Mouse (Mus musculus) kidney, embryonic 16.5 days (tissue): ENCODE results near the gene Wnt16. TPM values are rescaled to one million over a fixed set of nuclear protein-coding genes. Genes with fewer than 3 reads are reported as not detected.

Source experiments
- ATAC-seq: fragments of 200-750 bp; cut with Nextera tagmentation; 2 replicates; pipeline ENCODE4 v1.8.0; 2017; ENCODE audit warnings: moderate TSS enrichment; ENCODE audit not compliant: low FRiP score, low TSS enrichment
- H3K27ac ChIP-seq: fragments of 300-500 bp; sonication (generic); 2 replicates; pipeline ENCODE4 v1.5.1; 2014; ENCODE audit warnings: low read length
- H3K27me3 ChIP-seq: fragments of 300-500 bp; sonication (generic); 2 replicates; pipeline ENCODE4 v1.6.1; 2014; ENCODE audit warnings: low read length, control low read depth, mixed read lengths; ENCODE audit not compliant: insufficient read depth
- H3K36me3 ChIP-seq: fragments of 300-500 bp; sonication (generic); 2 replicates; pipeline ENCODE4 v1.6.1; 2014; ENCODE audit warnings: low read length, control low read depth, mixed read lengths; ENCODE audit not compliant: insufficient read depth
- H3K4me1 ChIP-seq: fragments of 300-500 bp; sonication (generic); 2 replicates; pipeline ENCODE4 v1.6.1; 2014; ENCODE audit warnings: low read length, control low read depth, mixed read lengths; ENCODE audit not compliant: insufficient read depth
- H3K4me2 ChIP-seq: fragments of 300-500 bp; sonication (generic); replicated peaks from 2 replicates; pipeline ENCODE4 v1.6.1; 2014; ENCODE audit warnings: low read depth, low read length
- H3K4me3 ChIP-seq: fragments of 300-500 bp; sonication (generic); 2 replicates; pipeline ENCODE4 v1.5.1; 2014; ENCODE audit warnings: mild to moderate bottlenecking, low read length
- H3K9ac ChIP-seq: fragments of 300-500 bp; sonication (generic); replicated peaks from 2 replicates; pipeline ENCODE4 v1.6.1; 2014; ENCODE audit warnings: low read length
- H3K9me3 ChIP-seq: fragments of 300-500 bp; sonication (generic); 2 replicates; pipeline ENCODE4 v1.6.1; 2016; ENCODE audit warnings: low read length, control low read depth
- WGBS: fragments of 180-500 bp; shearing (Covaris S2); extraction: QIAGEN DNeasy Blood & Tissue Kit; methylation state at CpG from one replicate; pipeline ENCODE4 v1.1.7; 2014; 5-methylcytosine and 5-hydroxymethylcytosine counted together
- polyA plus RNA-seq: library from polyadenylated mRNA; unstranded; fragments of >200 nt; fragmentation: Nextera tagmentation; extraction: Ambion mirVana; gene quantifications from 2 replicates; pipeline ENCODE4 v1.2.1, GENCODE M21; 2015

Wnt16 gene
- polyA plus RNA-seq, 1 experiment from 2014 or later = 0.87 TPM

DNA sequence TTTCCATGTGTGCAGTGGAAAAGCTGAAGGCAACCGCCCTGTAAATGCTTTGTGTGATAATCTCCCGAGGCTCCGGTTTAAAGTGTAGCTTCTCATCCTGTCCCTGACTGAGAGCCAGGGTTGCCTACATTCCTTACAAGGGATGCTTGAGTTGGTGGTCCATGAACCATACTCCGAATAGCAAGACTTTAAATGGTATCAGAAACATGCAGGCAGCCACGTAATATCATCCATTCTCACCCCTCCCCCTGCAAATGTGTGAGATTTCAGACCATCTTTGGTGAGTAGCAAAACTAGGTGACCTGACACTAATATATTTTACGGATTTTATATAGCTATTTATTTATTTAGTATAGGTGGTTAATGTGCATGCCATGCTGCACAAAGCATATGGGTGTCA is 9.0 kb downstream of the Wnt16 start:
- Histone ChIP-seq H3K36me3 (no peaks in the 10 kb centered on the region), H3K4me3 (no peak overlapping the region), H3K9me3 (no peaks in the 10 kb centered on the region), H3K4me2 (no peak overlapping the region), H3K4me1 (peaks cover 9% of the 10 kb centered on the region; the same call in 1 of the 2 replicates), H3K27ac (no peak overlapping the region), H3K27me3 (peaks cover 8% of the 10 kb centered on the region; the same call in 1 of the 2 replicates), H3K9ac (no peak overlapping the region)
- no peak for ATAC-seq
- WGBS = 64% methylated on average over 6 of the region's 6 CpGs

DNA sequence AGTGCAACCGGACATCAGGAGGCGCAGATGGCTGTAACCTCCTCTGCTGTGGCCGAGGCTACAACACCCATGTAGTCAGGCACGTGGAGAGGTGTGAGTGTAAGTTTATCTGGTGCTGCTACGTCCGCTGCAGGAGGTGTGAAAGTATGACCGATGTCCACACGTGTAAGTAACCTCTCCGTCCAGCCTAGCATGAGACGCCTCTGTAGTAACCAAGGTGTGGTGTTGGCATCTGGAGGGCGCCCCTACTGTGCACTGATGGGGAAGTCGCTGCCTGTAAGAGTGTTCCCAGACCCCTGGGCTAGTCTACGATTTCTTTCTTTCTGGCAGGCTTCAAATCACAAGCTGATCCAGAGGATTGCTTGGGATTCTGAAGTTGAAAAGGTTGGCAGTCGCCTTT is 10.0 kb downstream of the Wnt16 start:
- H3K36me3 ChIP-seq = no peaks in the 10 kb centered on the region
- H3K4me3 ChIP-seq = no peak overlapping the region
- no peak overlapping the region for H3K27ac ChIP-seq
- 50% methylated on average over 14 of the region's 14 CpGs for WGBS
- peaks cover 8% of the 10 kb centered on the region; the same call in 1 of the 2 replicates for H3K27me3 ChIP-seq
- no peak overlapping the region for H3K9ac ChIP-seq
- no peaks in the 10 kb centered on the region for H3K9me3 ChIP-seq
- peaks cover 9% of the 10 kb centered on the region; the same call in 1 of the 2 replicates for H3K4me1 ChIP-seq
- H3K4me2 ChIP-seq = peak overlapping the region; percentile 36
- ATAC-seq = peak; percentile 23; the same call in 1 of the 2 replicates

DNA sequence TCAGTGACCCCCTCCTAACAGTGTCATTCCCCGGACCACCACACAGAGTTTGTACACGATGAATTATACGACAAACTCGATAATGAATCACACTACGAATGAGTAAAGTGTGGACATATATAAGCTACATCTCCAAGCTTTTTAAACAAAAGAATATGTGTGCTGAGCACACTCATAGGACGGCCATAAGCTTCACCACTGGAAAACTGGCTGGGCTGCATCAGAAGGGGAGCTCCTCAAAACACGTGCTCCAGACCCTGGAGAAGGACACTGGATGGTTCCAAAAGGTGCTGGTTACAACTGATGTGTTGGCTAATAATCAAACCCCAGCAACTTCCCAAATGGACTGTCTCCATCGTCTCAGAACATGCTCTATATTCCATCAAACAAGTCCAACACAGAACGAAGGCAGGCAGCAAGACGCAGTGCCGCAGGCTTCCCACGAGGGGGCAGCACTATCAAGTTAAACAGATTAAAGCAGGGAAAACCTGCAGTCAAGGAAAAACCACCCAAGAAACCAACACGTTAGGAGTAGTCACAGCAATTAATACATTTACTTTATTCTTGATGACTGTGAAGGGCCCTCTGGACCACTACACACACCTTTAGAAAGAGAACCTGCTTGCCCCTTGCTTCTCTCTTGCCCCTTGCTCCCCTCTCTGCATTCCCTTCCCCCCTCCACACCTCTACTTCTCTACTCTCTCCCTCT is 37.5 kb downstream of the Wnt16 start:
- peaks cover 10% of the 10 kb centered on the region; the same call in 1 of the 2 replicates for H3K36me3 ChIP-seq
- ATAC-seq = no peak

DNA sequence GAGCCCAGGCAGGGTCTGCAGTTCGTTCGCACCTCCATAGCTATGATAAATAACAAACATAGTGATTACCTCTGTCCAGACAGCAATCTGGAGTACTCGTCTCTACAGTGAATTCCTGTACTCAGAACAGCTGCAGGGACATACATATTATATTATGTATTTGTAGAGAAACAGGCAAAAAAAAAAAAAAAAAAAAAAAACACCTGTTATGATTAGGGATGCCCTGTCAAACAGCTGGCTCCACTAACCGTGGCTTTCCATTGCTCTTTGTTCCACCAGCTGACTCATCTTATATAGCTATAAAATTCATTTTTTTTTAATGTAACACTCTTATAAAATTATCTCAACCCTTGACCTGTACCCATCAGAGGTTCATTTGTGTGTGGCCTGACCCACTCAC is 38.3 kb downstream of the Wnt16 start:
- Histone ChIP-seq H3K9me3 (no peaks in the 10 kb centered on the region), H3K4me3 (no peak overlapping the region), H3K36me3 (peaks cover 7% of the 10 kb centered on the region; the same call in 1 of the 2 replicates), H3K4me1 (peaks cover 21% of the 10 kb centered on the region), H3K27ac (peak overlapping the region; percentile 59), H3K27me3 (no peaks in the 10 kb centered on the region), H3K9ac (no peak overlapping the region), H3K4me2 (no peak overlapping the region)
- no peak for ATAC-seq
- whole genome bisulfite sequencing = 78% methylated on average over 4 of the region's 4 CpGs

More for the DNA sequence above, 37.5 kb downstream of the Wnt16 start:
- no peak overlapping the region for H3K4me3 ChIP-seq
- peaks cover 16% of the 10 kb centered on the region for H3K4me1 ChIP-seq
- H3K4me2 ChIP-seq = no peak overlapping the region
- no peak overlapping the region for H3K27ac ChIP-seq
- H3K9ac ChIP-seq = no peak overlapping the region
- no peaks in the 10 kb centered on the region for H3K9me3 ChIP-seq
- 57% methylated on average over 13 of the region's 13 CpGs for WGBS
- H3K27me3 ChIP-seq = no peaks in the 10 kb centered on the region

DNA sequence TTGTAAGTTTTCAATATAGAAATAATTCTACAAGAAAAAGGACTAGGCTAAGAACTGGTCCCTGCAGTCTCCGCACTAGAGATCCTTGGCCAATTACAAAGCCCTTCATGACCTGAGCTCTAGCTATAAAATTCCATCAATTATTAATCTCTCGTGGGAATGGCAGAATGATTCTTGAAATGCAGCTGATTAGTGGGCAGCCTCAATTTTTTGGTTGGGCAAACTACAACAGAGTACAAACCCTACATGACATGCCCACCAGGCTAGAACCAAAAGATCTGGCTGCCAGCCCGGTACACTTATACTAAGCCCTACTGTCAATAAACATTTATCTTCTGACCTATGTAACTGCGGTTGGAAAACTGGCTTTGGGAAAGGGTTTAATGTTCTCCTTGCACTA is 39.1 kb downstream of the Wnt16 start:
- Histone ChIP-seq H3K9me3 (no peaks in the 10 kb centered on the region), H3K27me3 (no peaks in the 10 kb centered on the region), H3K4me2 (no peak overlapping the region), H3K9ac (no peak overlapping the region), H3K4me3 (no peak overlapping the region), H3K27ac (peak overlapping the region; percentile 56; the same call in 1 of the 2 replicates), H3K4me1 (peaks cover 21% of the 10 kb centered on the region), H3K36me3 (peaks cover 7% of the 10 kb centered on the region; the same call in 1 of the 2 replicates)
- WGBS = 54% methylated on average over 4 of the region's 4 CpGs
- ATAC-seq = peak; percentile 76

DNA sequence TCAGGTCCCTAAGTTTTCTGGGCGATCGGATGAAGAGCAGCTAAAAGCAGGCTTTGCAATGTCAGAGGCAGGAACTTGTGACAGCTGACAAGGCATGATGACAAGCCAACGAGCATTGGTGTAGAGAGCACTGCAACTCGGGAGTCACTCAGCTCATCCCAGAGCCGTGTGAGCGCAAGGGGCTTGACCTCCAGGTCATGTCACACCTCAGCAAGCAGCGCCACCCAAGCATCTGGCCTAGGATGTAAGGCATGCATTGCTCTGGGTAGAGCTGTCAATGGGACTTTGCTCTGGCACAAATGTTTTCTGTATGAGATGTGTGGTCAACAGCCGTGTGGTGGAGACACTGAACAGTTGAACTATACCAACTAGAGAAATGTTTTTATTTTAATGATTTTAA is 39.9 kb downstream of the Wnt16 start:
- peak overlapping the region; percentile 28; the same call in 1 of the 2 replicates for H3K27ac ChIP-seq
- peak; percentile 72 for ATAC-seq
- WGBS = 46% methylated on average over 8 of the region's 8 CpGs
- H3K36me3 ChIP-seq = peaks cover 7% of the 10 kb centered on the region; the same call in 1 of the 2 replicates
- H3K4me3 ChIP-seq = no peak overlapping the region
- H3K4me1 ChIP-seq = peaks cover 21% of the 10 kb centered on the region
- H3K9ac ChIP-seq = no peak overlapping the region
- no peaks in the 10 kb centered on the region for H3K9me3 ChIP-seq
- no peak overlapping the region for H3K4me2 ChIP-seq
- H3K27me3 ChIP-seq = no peaks in the 10 kb centered on the region

DNA sequence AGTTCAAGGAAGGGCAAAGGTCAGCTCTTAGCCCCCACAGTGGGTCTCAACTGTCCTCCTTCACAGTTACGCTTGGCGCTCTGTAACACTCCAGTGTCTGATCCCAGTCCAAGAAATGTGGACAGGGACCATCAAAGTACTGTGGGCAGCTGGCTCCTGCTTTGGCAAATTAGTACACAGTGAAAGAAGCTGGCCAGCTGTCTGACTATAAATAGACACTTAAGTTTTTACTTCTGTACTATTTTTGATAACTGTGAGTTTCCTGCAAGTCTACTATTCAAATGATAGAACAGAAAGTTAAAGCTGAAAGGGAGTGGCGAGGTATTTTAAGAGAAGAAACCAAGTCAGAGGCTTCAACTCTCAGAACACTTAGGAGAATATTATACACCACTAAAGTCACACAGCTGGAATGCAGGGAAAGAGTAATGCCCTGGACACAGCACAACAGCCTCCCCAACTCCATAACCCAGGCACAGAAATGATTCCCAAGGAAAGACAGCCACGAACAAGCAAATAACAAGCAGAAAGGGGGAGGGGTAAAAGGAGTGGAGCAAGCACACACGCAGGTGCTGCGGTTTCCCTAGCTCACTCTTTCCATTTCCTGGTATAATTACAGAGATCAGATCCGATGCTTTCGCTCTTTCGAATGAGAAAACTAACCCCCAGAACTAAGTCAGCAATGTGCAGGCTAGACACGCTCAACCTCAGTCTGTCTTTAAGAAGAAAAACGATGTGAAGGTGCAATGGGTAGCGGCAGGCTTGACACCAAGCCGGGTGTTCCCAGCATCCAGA is 42.3 kb downstream of the Wnt16 start:
- Histone ChIP-seq H3K9me3 (no peaks in the 10 kb centered on the region), H3K27me3 (no peaks in the 10 kb centered on the region), H3K4me1 (peaks cover 21% of the 10 kb centered on the region), H3K4me2 (no peak overlapping the region), H3K27ac (no peak overlapping the region), H3K36me3 (peaks cover 7% of the 10 kb centered on the region; the same call in 1 of the 2 replicates), H3K4me3 (no peak overlapping the region), H3K9ac (no peak overlapping the region)
- ATAC-seq = no peak
- 68% methylated on average over 13 of the region's 13 CpGs for WGBS

DNA sequence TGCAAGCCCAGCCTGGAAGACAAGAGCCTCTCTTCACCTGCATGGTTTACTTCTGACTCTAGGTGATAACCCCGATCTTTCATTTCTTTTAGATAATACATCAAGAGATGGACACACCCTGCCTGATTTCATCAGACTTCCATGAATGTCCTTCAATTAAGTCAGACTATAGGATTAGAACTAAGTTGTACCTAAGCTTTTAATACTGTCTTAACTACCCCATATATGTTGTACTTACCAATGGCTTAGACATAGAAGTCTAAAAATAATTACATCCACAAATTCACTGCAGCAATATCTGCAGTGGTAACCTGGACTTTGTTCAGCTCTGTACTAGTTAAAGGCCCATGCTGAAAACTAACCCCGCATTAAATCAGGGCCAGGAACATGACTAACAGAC is 44.5 kb downstream of the Wnt16 start:
- H3K9ac ChIP-seq = no peak overlapping the region
- H3K27ac ChIP-seq = no peak overlapping the region
- WGBS = 92% methylated on average over 2 of the region's 2 CpGs
- peaks cover 9% of the 10 kb centered on the region; the same call in 1 of the 2 replicates for H3K36me3 ChIP-seq
- ATAC-seq = no peak
- H3K4me1 ChIP-seq = peaks cover 16% of the 10 kb centered on the region
- no peaks in the 10 kb centered on the region for H3K9me3 ChIP-seq
- no peak overlapping the region for H3K4me2 ChIP-seq
- no peak overlapping the region for H3K4me3 ChIP-seq
- H3K27me3 ChIP-seq = no peaks in the 10 kb centered on the region

DNA sequence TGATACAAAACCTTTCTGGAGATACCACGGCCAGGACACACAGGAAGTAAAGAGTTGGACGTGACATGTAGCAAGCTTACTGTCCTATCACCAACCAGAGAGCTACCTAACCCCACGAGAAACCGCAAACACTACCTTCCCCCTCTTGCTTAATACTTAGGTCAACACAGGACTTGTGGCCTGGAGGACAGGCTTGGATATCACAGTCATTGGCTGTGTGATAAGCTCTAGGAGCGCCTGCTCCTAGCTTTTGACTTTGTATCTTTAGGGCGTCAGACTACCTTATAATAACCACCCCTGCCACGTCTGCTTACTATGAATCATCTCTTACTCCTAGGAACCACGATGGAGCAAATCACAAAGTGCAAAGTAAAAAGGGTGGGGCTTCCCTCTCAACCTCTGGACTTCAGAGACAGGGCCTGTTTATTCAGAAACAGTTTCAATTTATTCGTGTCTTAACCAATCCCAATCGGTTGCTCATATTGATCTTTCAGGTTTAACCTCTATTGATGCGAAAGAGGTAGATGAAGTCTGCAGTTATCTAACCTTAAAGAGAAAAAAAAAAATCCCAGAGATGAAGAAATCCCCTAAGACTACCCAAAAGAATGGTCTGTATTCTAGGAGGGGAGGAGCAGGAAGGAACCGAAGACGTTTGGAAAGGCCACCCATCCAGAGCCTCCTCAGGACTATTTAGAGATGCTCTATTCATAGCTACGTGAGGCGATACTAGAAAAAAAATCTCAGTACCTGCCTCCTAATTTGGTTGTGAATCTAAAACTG is 51.9 kb downstream of the Wnt16 start:
- no peak overlapping the region for H3K9ac ChIP-seq
- H3K4me2 ChIP-seq = no peak overlapping the region
- WGBS = 92% methylated on average over 15 of the region's 15 CpGs
- no peak overlapping the region for H3K4me3 ChIP-seq
- H3K27me3 ChIP-seq = no peaks in the 10 kb centered on the region
- peaks cover 9% of the 10 kb centered on the region; the same call in 1 of the 2 replicates for H3K4me1 ChIP-seq
- no peaks in the 10 kb centered on the region for H3K9me3 ChIP-seq
- H3K27ac ChIP-seq = no peak overlapping the region
- no peak for ATAC-seq
- peaks cover 31% of the 10 kb centered on the region; the same call in 1 of the 2 replicates for H3K36me3 ChIP-seq
